Mouse (Mus musculus) C2C12 (cell line): ENCODE data around the gene 4930404H24Rik. TPM values are rescaled to one million over a fixed set of nuclear protein-coding genes. Genes with fewer than 3 reads are reported as not detected.

ENCODE experiments used
- H3K27me3 ChIP-seq: one replicate; pipeline ENCODE4 v1.6.1; 2011; ENCODE audit not compliant: control insufficient read depth, insufficient read depth, insufficient read length
- H3K36me3 ChIP-seq: one replicate; pipeline ENCODE4 v1.6.1; 2011; ENCODE audit not compliant: control insufficient read depth, insufficient read depth
- H3K4me3 ChIP-seq: one replicate; pipeline ENCODE4 v1.5.1; 2011; ENCODE audit warnings: mild to moderate bottlenecking, control low read depth; ENCODE audit not compliant: poor library complexity, insufficient read depth, severe bottlenecking
- H3K79me2 ChIP-seq: one replicate; pipeline ENCODE4 v1.6.1; 2011; ENCODE audit not compliant: control insufficient read depth, insufficient read depth
- H3K79me3 ChIP-seq: one replicate; pipeline ENCODE4 v1.6.1; 2011; ENCODE audit warnings: low read depth, control low read depth
- H3ac ChIP-seq: one replicate; pipeline ENCODE3; 2011; ENCODE audit warnings: low read depth; ENCODE audit not compliant: control insufficient read depth, insufficient read length
- CEBPB ChIP-seq: IDR thresholded peaks from one replicate; pipeline ENCODE4 v1.6.1; 2011; ENCODE audit warnings: low read depth, mild to moderate bottlenecking, control low read depth, moderate library complexity
- CTCF ChIP-seq: IDR thresholded peaks from one replicate; pipeline ENCODE4 v1.5.1; 2011; ENCODE audit not compliant: control insufficient read depth, insufficient read depth, insufficient read length
- FOSL1 ChIP-seq: IDR thresholded peaks from one replicate; pipeline ENCODE4 v1.8.0; 2011; ENCODE audit warnings: mild to moderate bottlenecking, low read length; ENCODE audit not compliant: poor library complexity, insufficient read depth, severe bottlenecking
- MAX ChIP-seq: IDR thresholded peaks from one replicate; pipeline ENCODE4 v1.6.1; 2011; ENCODE audit warnings: mild to moderate bottlenecking, control low read depth
- MYOD1 ChIP-seq: IDR thresholded peaks from one replicate; pipeline ENCODE4 v1.6.1; 2011; ENCODE audit warnings: low read depth; ENCODE audit not compliant: control insufficient read depth, insufficient read length
- MYOG ChIP-seq: IDR thresholded peaks from one replicate; pipeline ENCODE4 v1.6.1; 2011; ENCODE audit not compliant: control insufficient read depth, insufficient read length; ENCODE audit errors: extremely low read depth
- USF1 ChIP-seq: IDR thresholded peaks from one replicate; pipeline ENCODE4 v1.6.1; 2011; ENCODE audit warnings: low read depth, mild to moderate bottlenecking, control low read depth, moderate library complexity
- polyA plus RNA-seq: library from polyadenylated mRNA; unstranded; fragments of >200 nt; fragmentation: generic; extraction: Trizol; gene quantifications from one replicate; pipeline ENCODE4 v1.2.1, GENCODE M21; 2012; ENCODE audit warnings: missing spikeins

The 4930404H24Rik gene
- polyA plus RNA-seq, 1 experiment, result not detected

DNA sequence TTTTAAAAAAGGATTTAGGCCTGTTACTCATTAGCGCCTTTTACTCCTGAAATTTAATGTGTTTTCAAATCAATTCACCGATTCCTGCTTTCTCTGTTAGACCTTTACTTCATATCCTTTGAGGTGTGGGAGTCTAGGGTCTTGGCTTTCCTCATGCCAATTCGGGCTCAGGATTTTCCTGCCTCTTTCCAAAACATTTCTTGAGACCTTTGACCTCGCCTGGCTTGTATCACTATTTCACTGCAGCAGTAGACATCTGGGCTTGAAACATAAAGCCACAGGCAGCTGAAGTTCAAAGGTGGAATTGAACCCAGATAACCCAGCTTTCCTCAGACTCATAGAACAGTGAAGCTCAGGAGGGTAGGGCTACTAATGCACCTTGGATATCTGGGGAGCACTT lies 46.1 kb upstream of the 4930404H24Rik start:
- H3K79me2 ChIP-seq, result no peaks in the 10 kb centered on the region
- no peaks in the 10 kb centered on the region for H3K27me3 ChIP-seq
- H3K36me3 ChIP-seq, result no peaks in the 10 kb centered on the region
- no peak overlapping the region for H3K4me3 ChIP-seq
- H3K79me3 ChIP-seq, result no peaks in the 10 kb centered on the region
- no peak overlapping the region for H3ac ChIP-seq
- TF ChIP-seq CTCF (no peak), MAX (no peak), MYOD1 (no peak), CEBPB (no peak), USF1 (no peak), MYOG (no peak), FOSL1 (no peak)

DNA sequence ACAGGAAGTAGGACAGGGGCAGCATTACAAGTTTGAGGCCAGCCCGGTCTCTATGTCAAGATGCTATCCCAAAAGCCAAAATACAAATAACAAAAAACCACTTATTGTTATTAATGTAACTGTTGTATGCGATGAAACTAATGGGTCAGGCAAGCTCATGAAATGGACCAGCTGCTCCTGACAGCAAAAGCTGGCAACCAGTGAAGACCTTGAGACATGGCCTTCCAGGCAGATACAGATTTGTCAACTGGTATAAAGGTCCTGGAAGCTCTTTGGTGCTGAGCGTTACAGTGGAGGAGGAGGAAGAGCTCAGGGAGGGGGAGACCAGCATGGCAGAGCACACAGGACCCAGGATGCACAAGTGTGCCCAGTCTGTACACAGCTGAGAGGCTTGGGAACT lies 44.9 kb upstream of the 4930404H24Rik start:
- no peaks in the 10 kb centered on the region for H3K36me3 ChIP-seq
- H3K79me3 ChIP-seq, result no peaks in the 10 kb centered on the region
- no peaks in the 10 kb centered on the region for H3K27me3 ChIP-seq
- H3K4me3 ChIP-seq, result no peak overlapping the region
- TF ChIP-seq CEBPB, result no peak
- no peak for TF ChIP-seq CTCF
- no peak for TF ChIP-seq MYOD1
- no peak for TF ChIP-seq USF1
- TF ChIP-seq FOSL1, result no peak
- no peak for TF ChIP-seq MAX
- no peak for TF ChIP-seq MYOG
- no peaks in the 10 kb centered on the region for H3K79me2 ChIP-seq
- H3ac ChIP-seq, result no peak overlapping the region

DNA sequence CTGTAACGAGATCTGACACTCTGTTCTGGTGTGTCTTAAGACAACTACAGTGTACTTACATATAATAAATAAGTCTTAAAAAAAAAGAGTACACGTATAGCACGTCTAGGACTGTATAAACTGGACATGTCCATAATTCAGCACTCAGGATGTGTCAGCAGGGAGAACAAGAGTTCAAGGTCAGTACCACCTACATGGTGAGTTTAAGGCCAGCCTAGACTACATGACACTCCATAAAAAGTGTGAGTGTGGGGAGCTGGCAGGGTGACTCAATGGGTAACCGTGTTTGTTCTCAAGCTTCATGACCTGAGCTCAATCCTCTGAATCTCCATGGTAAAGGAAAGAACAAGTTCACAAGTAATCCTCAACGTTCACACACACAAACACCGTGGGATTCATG lies 44.1 kb upstream of the 4930404H24Rik start:
- H3K79me3 ChIP-seq, result no peaks in the 10 kb centered on the region
- TF ChIP-seq CTCF, result no peak
- TF ChIP-seq MYOG, result no peak
- no peak for TF ChIP-seq MYOD1
- no peak for TF ChIP-seq CEBPB
- TF ChIP-seq USF1, result no peak
- no peak for TF ChIP-seq FOSL1
- no peak for TF ChIP-seq MAX

DNA sequence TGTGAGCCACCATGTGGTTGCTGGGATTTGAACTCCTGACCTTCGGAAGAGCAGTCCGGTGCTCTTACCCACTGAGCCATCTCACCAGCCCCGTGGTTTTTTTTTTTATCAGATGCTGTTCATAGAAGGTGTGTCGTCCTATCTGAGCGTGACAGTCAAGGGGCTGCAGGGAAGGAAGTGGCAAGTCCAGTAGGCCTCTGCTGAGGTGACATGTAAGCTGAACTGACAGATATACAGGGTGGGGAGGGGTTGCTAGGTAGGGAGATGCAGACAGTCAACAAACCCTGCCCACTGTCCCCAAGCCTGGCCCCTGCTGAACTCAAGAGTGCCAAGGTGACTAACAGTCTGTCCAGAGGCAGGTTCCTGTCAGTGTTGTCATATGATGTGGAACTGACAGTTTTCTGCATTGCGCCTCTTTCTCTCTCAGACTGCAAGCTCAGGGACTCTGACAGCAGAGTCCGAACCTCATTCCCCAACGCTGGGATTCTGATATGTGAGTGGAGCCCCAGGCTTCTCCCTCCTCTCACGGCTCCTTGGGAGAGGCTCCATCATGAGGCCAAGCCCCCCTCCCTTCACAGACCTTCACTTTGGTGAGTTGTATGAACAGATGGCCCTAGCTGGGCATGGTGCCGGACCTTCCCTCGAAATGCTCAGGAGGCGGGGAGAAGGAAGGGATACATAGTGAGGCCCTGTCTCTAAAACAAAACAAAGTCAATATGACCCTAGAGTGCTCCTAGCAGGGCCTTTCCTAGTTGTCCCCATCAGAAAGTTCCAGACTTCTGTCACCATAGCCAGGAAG lies 38.4 kb upstream of the 4930404H24Rik start:
- Histone ChIP-seq H3K79me2 (no peaks in the 10 kb centered on the region), H3K36me3 (no peaks in the 10 kb centered on the region), H3K79me3 (no peaks in the 10 kb centered on the region), H3K27me3 (peaks cover 29% of the 10 kb centered on the region), H3K4me3 (no peak overlapping the region), H3ac (no peak overlapping the region)
- TF ChIP-seq FOSL1 (no peak), MAX (no peak), USF1 (no peak), CTCF (no peak), MYOD1 (no peak), CEBPB (no peak), MYOG (no peak)

More for the DNA sequence above, 44.1 kb upstream of the 4930404H24Rik start:
- Histone ChIP-seq H3K79me2 (no peaks in the 10 kb centered on the region), H3K27me3 (no peaks in the 10 kb centered on the region), H3K4me3 (no peak overlapping the region), H3K36me3 (no peaks in the 10 kb centered on the region), H3ac (no peak overlapping the region)

DNA sequence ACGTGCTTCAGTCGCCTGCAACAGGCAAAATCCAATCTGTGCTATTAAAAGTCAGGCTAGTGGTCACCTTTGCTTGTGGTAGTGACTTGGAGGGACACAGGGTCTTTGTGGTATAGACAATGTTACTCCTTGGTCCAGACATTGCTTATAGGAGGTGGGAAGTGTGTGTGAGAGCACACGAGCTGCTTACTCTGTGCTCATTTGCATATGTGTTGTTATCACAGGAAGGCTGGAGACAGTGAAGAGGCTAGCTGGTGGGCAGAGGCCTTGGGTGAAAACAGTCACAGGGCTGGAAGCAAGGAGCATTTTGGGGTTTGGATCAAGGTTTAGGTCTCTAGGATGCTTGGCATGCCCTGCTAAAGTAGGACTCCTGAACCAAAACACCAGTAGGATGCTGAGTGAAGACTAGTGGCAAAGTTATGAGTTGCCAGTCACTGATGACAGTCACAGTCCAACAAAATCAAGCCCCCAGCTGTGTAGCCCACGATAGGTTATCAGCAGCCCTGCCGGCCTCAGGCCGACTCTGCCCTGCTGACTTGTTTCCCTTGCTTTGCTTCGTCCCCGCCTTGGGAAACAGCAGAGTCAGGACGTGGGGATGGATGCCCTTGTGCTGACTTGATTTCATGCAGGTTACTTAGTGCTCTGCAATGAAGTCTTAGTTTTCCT lies 37.6 kb upstream of the 4930404H24Rik start:
- Histone ChIP-seq H3K79me2 (no peaks in the 10 kb centered on the region), H3K27me3 (peaks cover 29% of the 10 kb centered on the region), H3ac (no peak overlapping the region), H3K4me3 (no peak overlapping the region), H3K36me3 (no peaks in the 10 kb centered on the region), H3K79me3 (no peaks in the 10 kb centered on the region)
- TF ChIP-seq MYOD1 (no peak), CEBPB (no peak), MAX (no peak), USF1 (no peak), CTCF (no peak), FOSL1 (no peak), MYOG (no peak)

DNA sequence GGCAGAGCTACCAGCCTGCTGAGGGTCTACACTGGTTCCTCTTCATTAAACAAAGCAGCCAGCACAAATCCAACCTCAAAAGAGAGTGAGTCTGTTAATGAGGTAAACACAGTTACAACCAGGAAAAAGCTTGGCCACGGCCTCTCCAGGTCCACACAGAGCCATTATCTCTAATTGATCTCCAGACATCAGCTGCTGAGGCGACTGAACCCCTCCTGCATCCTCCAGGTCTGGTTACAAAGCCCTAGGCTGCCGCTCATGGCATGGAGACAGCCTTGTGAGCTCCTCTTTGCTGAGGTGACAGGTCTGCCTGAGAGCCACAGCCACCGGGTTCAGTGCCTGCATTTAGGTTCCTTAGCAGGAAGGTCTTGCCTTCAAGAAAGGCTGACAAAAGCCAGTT lies 35.1 kb upstream of the 4930404H24Rik start:
- no peaks in the 10 kb centered on the region for H3K79me3 ChIP-seq
- H3K27me3 ChIP-seq, result peaks cover 29% of the 10 kb centered on the region
- no peaks in the 10 kb centered on the region for H3K36me3 ChIP-seq
- no peak overlapping the region for H3K4me3 ChIP-seq
- no peak overlapping the region for H3ac ChIP-seq
- H3K79me2 ChIP-seq, result no peaks in the 10 kb centered on the region
- TF ChIP-seq MYOD1 (no peak), FOSL1 (no peak), MAX (no peak), USF1 (no peak), CTCF (no peak), CEBPB (no peak)
